Mouse (Mus musculus) layer of hippocampus, postnatal 10 days (tissue): ENCODE data around the gene Tspan33. TPM values are rescaled to one million over a fixed set of nuclear protein-coding genes. Genes with fewer than 3 reads are reported as not detected.

ENCODE experiments used
- DNase-seq, 2 experiments: peaks; one replicate each; pipeline ENCODE4 v3.0.0; 2021; ENCODE audit warnings: low spot score in 2 of 2
- total RNA-seq, 2 experiments: library from RNA; stranded (reverse); gene quantifications; 2 replicates each; pipeline ENCODE4 v1.2.3; 2021

Gene Tspan33
- total RNA-seq, 2 experiments from 2014 or later = 22.0 to 23.0 TPM

GRCm38 (mm10) chr6:29697139-29697538 is 3.1 kb downstream of the Tspan33 start:
- DNase-seq = no peak

- no peak for DNase-seq
Observed at GRCm38 (mm10) chr6:29697548-29697947, 3.5 kb downstream of the Tspan33 start.

GRCm38 (mm10) chr6:29699085-29699745 is 5.2 kb downstream of the Tspan33 start:
- no peak for DNase-seq

- DNase-seq = no peak
Observed at GRCm38 (mm10) chr6:29701051-29701450, 7.0 kb downstream of the Tspan33 start.

GRCm38 (mm10) chr6:29702126-29702525 is 8.1 kb downstream of the Tspan33 start:
- DNase-seq = no peak

- no peak for DNase-seq
Observed at GRCm38 (mm10) chr6:29704143-29704542, 10.1 kb downstream of the Tspan33 start.

GRCm38 (mm10) chr6:29707902-29708301 is 13.9 kb downstream of the Tspan33 start:
- DNase-seq = peak; percentile 28 to 37

GRCm38 (mm10) chr6:29711318-29711717 is 17.3 kb downstream of the Tspan33 start:
- no peak for DNase-seq

- DNase-seq = peak in 1 of 2 experiments; percentile 29
Observed at GRCm38 (mm10) chr6:29712011-29712584, 18.1 kb downstream of the Tspan33 start.

GRCm38 (mm10) chr6:29716624-29717365 is 22.8 kb downstream of the Tspan33 start:
- DNase-seq = peak in 1 of 2 experiments; percentile 24

GRCm38 (mm10) chr6:29717541-29717940 is 23.5 kb downstream of the Tspan33 start:
- peak in 1 of 2 experiments; percentile 32 for DNase-seq

GRCm38 (mm10) chr6:29717952-29718521 is 24.0 kb downstream of the Tspan33 start:
- DNase-seq = peak; percentile 35 to 52

- peak; percentile 65 to 73 for DNase-seq
Observed at GRCm38 (mm10) chr6:29718894-29719329, 24.9 kb downstream of the Tspan33 start.

GRCm38 (mm10) chr6:29721890-29722289 is 27.9 kb downstream of the Tspan33 start:
- DNase-seq = no peak

- no peak for DNase-seq
Observed at GRCm38 (mm10) chr6:29726576-29727200, 32.7 kb downstream of the Tspan33 start.

- DNase-seq = no peak
Observed at GRCm38 (mm10) chr6:29728035-29728434, 34.0 kb downstream of the Tspan33 start.

GRCm38 (mm10) chr6:29729491-29729890 is 35.5 kb downstream of the Tspan33 start:
- DNase-seq = no peak

GRCm38 (mm10) chr6:29735336-29735688 is 41.3 kb downstream of the Tspan33 start, which contains the start of gene Smo:
Smo (plus strand) TSS chr6:29735503.
- DNase-seq = peak; percentile 66 to 72

GRCm38 (mm10) chr6:29735689-29736451 is 41.8 kb downstream of the Tspan33 start:
- peak; percentile 36 to 52 for DNase-seq

- DNase-seq = no peak
Observed at GRCm38 (mm10) chr6:29736610-29737458, 42.8 kb downstream of the Tspan33 start.
